Mouse (Mus musculus): Measurements from ENCODE around the gene Slc35b4.

Slc35b4 gene

DNA sequence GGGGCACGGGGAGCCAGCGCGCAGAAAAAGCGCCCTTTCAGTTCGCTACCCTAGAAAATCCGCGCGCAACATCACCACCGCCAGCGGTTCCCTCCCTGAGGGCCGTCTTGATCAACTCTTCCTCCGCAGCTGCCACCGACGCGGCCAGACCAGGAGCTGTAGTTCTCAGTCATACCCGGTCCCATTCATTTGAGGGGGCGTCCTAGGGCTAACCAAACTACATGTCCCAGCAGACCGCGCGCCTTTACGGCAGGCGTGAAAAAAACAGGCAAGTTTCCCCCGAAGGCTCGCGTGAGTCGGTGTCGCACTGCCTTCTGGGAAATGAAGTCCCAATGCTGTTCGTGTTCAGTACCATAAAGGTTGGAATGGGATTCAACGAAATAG is at the start of gene Slc35b4:
Slc35b4 (minus strand) TSS at position 248 of the 384 bp plus-strand sequence.
- peak; percentile 95 for DNase-seq (ENCODE audit: low spot score)

GRCm38 (mm10) chr6:34225004-34225599 is 48.2 kb upstream of the Slc35b4 start:
- no peak for DNase-seq (ENCODE audit: low spot score)

DNA sequence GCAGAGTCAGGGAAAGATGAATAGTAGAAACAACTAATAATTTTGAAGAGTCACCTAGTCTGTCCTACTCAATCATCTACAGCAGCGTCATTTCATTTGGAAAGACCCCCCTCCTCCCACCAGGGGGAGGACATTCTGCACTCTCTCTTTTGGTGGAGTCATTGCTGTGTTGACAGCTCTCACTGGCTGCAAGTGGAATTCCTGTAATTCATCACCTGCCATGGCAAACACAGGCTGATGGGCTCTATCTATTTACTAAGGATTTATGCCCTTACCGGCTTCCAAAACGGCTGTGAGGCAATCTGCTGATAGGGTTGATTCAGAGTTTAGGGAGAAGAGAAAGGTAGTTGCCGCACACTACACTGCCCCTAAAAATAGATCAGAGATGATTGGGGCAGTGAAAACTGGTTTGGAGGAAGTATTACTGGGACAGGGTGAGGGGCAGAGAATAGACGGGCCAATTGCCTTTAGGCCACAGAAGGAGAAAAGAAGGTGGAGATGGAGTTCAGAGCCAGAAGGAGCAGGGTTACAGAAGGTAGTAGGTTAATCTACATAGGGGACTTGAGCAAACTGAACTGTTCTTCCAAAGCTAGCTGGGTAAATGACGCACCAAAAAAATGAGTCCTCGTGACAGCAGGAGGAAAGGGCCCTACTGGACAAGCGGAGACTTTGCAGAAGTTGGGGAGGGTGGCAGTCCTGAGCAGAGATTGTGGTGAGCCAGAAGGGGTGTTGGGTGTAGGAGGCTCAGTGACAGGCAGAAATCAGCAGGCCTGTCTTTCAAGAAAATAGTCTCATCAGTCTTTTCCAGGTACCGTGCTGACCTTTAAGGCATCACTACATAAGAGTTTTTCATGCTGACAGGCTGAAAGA is 39.8 kb upstream of the Slc35b4 start:
- no peak for DNase-seq (ENCODE audit: low spot score)

GRCm38 (mm10) chr6:34205754-34206153 is 28.8 kb upstream of the Slc35b4 start:
- no peak for DNase-seq (ENCODE audit: low spot score)

DNA sequence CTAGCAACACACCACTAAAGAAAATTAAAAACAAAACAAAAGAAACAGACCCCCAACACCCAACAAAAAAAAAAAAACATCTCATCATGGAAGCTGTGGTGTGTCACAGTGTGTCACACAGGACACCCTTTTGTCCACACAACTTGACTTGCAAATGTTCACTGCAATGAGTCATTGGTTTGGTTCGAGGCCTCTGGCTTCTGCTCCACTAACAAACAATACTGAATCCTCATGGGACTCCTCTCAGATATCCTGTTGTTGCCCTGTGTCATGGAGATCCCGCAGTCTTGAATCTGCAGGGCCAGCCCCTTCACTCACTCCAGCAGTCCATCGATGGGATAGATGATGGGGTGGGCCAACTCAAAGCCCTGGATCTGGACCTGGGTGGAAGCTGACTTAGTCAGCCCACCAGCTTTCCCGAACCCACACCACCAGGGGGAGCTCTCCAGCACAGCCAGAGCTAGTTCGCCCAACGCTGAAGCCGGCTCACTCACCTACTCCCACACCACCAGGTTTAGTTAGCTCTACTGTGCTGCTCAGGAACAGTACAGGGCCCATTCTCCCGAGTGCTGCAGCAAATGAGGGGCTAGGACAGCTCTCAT is 28.2 kb upstream of the Slc35b4 start:
- DNase-seq (ENCODE audit: low spot score) = no peak

DNA sequence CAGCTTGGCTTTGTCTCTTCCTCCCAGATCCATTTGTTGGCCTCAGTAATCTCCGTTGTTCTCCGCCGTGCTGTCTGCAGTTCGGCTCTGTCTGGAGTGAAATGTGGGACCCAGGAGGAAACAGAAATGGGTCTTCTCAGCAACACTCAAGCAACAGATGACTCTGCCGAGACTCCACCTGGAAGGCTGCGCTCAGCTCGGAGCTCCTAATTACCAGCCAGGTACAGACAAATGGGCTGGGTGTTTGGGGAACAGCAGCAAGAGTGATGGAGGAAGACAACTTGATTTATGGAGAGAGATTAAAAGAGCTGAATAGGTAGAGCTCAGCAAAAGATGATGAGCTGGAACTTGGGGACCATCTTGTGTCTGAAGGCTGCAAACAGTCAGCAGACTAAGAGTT is 26.6 kb upstream of the Slc35b4 start:
- DNase-seq (ENCODE audit: low spot score) = no peak

DNA sequence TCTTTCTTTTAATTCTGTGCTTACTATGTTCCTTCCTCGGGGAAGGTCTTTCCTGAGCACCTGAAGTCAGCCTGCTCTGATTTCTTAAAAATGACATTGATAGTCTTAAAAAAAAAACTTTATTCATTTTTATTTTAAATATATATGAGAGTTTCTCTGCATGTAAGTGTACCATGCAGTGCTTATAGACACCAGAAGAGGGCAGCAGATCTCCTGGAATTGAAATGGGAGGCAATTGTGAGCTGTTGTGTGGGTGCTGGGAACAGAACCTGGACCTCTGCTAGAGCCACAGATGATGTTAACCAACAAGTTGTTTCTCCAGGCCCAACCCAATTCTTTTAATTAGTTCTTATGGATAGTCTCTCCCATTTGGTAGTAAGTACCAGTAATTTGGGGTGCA is 18.1 kb upstream of the Slc35b4 start:
- DNase-seq (ENCODE audit: low spot score) = no peak

DNA sequence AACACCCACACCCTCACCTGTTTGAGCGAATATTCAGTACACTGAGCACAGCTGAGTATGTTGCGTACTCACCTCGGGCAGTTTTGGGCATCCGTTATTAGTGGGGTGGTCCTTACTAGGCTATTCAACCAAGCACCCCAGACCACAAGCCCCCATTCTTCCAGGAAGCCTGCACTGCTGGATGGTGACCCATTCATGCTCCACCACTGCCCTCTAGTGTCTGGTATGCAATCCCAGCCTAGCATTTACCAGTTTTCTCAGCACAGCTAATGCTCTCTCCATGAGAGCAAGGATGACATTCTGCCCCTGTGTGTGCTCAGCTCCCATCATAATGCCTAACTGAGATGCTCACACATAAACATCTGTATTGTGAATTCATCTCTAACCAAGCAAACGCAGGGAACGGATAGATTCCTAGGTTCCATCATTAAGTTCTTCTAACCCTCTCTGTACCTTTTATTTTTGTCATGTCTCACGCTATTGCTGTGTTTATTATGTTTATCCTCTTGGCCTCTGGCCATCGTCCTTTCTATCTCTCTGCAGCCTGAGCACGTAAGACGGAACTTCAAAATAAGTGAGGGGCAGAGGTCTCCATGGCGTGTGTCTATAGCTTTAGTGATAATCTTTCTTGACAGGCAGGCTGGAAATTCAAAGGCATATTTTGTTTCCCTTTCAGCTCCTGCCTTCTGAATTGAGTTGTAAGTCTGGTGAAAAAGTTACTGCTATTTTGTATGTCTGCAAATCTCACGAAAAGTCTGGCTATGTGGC is 17.0 kb upstream of the Slc35b4 start:
- no peak for DNase-seq (ENCODE audit: low spot score)

DNA sequence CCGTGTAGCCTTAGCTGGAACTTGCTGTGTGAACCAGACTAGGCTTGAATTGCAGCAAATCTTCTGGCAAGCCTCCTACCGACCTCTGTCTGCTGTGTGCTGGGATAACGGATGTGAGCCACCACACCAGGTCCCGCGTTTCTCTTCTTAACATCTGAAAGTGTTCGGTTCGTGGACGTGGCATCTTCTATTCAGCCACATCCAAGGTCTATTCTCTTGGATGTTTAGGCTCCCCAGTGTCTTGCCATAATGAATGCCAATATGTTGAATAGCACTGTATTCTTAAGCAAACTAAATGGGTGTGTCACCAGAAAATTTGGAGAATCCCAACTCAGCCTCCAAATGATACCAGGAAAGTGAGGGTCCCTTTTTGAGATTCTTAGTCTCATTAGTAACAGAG is 14.5 kb upstream of the Slc35b4 start:
- DNase-seq (ENCODE audit: low spot score) = no peak

GRCm38 (mm10) chr6:34189494-34189893 is 12.6 kb upstream of the Slc35b4 start:
- no peak for DNase-seq (ENCODE audit: low spot score)

GRCm38 (mm10) chr6:34187986-34188599 is 11.2 kb upstream of the Slc35b4 start:
- no peak for DNase-seq (ENCODE audit: low spot score)

- DNase-seq (ENCODE audit: low spot score) = no peak
These were observed 10.5 kb upstream of the Slc35b4 start for GRCm38 (mm10) chr6:34187273-34187863.

DNA sequence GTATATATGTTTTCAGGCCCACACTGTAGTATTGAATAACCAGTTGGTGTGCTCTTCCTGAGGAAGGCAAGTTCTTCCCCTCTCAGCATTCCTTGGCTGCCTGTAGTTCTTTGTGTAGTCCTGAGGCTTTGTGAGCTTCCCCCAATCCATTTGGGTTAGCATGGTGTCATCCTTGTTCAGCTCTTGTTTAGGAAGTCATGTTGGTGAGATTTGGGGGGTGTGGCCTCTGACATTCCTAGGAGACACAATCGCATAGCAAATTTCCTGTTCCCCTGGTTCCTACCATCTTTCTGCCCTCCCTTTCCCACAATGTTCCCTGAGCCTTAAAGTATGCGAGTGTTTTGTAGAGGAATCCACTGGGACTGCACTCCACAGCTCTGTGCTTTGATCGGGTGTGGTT is 6.4 kb upstream of the Slc35b4 start:
- no peak for DNase-seq (ENCODE audit: low spot score)

DNA sequence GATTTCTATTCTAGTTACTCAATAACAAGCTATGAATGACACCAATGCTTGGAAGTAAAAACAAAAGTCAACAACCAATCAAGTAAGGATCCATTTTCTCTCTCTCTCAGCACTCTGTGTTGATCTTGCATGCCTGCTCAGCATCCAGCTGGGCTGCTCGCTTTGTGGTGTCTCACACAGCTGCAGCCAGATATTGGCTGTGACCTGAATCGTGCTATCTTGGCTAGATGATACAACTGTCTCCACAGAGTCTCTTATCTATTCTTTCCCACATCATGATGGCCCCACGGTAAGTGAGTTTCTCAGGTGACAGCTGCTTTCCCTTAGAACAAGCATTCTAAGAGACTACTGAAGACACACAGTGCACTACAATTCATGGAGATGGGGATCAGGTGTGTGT is 5.0 kb upstream of the Slc35b4 start:
- no peak for DNase-seq (ENCODE audit: low spot score)

DNA sequence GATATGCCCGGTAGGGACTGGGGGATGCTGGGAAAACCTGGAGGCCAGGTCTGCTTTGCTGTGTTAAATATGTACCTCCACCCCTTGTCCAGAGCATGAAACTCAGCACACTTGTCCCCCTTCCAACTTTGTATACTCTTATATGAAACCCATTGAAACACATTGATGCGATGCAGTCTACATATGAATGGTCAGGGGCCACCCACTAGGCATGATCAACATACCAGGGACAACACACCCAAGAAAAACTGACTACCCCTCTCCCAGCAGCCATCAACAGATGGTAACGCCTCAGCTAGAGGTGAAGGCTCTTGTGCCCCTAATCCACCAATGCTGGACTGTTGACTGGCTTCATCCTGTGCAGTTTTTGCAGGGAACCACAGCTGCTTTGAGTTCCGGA is 3.0 kb upstream of the Slc35b4 start:
- DNase-seq (ENCODE audit: low spot score) = no peak

GRCm38 (mm10) chr6:34179007-34179406 is 2.1 kb upstream of the Slc35b4 start:
- no peak for DNase-seq (ENCODE audit: low spot score)

DNA sequence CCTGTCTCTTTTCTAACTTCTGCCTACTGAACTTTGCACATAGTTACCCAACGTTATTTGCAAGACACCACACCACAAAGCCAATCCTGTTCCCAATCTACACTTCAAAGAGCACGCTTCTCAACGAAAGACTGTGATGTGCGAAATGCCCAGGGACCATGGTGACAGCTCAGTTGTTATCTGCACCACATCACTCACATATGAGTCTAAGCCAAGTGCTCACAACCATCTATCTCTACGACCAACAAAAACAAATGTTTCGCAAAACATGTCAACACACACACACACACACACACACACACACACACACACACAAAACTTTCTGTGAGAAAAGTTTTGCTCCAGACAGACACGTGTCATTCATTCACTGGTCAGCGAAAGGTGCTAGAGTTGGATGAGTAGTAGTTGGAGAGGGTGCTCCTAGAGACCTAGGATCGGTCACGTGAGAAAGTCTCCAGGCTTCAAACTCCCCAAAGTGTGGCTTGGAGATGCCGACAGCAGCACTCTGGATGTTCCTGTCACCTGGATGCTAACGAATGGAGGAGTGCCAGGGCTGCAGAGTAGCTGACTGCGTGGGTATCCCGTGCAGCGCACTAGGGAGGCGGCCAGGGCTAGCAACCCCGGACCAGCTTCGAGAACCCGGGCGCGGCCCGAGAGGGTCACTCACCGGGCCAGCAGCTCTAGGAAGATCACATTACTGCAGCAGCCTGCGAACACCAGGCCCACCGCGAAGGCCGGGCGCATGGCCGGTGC is 624 bp downstream of the Slc35b4 start:
- DNase-seq (ENCODE audit: low spot score) = no peak

GRCm38 (mm10) chr6:34174715-34175114 is 2.2 kb downstream of the Slc35b4 start:
- no peak for DNase-seq (ENCODE audit: low spot score)

DNA sequence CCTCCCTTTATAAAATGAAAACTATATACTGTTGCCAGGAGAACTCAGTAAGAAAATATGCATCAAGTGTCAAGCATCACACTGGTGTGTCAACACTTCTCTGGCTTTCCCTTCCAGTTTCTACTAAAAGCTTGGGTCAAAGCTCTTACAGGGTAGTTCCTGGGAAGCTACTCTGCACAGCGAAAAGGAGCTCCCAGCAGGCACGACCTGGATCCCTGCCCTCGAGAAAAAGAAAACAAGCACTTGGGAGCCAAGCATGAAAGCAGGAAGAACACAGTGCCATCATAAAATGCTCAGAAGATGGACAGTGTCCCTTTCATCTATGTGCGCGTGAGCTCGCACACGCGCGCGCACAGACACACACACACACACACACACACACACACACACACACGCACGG is 3.7 kb downstream of the Slc35b4 start:
- DNase-seq (ENCODE audit: low spot score) = no peak

DNA sequence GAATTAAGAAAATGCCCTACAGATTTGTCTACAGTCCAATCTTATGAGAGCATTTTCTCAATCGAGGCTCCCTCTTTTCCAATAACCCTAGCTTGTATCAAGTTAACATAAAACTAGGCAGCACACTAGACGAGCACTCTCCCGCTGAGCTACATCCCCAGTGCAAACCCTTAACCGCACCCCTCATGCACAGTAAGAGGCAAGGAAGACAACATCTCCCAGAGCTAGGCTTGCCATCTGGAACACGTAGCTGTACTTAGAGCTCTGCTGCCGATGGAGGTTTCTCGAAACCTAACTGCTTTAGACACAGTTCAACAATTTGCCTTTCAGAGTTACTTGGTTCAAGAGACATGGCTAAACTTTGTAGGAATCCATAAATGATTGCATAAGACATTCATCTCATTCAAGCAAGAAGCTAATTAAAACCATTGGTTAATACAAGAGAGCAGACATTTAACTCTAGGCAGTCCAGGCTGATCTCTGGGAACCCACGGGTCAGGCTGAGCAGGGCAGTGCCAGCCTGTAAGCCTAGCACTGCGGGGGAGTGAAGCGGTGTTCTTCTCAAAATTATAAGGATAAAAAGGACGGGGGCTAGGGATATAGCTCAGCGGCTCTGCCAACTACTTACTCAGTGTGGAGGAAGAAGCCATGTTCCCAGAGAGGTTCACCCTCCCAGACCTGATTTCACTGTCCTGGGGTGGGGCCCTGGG is 5.0 kb downstream of the Slc35b4 start:
- no peak for DNase-seq (ENCODE audit: low spot score)
